Mouse (Mus musculus) brain, embryonic 18.5 days (tissue): Measurements from ENCODE around the gene P2rx7.
"Not testable (repeated sequence)": the region's sequence is repeated elsewhere in the genome, so short reads cannot be mapped to it uniquely, and the experiment has no call there.

ENCODE experiments used
- DNase-seq: peaks from one replicate; pipeline ENCODE4 v3.0.0-alpha.2; 2012; ENCODE audit warnings: low read depth, low spot score

The P2rx7 gene

DNA sequence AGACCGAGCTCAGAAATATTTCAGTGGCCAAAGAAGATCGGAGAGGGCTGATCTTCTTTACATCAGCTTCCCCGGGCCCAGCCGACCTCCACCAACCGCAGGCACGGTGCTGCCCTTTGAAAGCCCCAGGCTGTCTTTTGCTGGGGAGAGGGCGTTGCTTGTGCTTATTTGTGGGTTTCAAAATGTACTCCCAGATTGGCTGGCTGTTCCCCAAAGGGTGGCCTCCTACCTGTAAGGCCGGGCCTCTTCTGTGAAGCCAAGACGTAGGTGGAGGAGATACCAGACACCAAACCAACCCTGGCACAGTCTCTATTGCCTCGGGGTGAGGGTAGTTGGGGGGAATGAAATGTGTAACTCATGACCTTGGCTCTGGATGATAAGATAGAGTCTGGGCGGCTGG is 2.3 kb downstream of the P2rx7 start:
- DNase-seq, result no peak

DNA sequence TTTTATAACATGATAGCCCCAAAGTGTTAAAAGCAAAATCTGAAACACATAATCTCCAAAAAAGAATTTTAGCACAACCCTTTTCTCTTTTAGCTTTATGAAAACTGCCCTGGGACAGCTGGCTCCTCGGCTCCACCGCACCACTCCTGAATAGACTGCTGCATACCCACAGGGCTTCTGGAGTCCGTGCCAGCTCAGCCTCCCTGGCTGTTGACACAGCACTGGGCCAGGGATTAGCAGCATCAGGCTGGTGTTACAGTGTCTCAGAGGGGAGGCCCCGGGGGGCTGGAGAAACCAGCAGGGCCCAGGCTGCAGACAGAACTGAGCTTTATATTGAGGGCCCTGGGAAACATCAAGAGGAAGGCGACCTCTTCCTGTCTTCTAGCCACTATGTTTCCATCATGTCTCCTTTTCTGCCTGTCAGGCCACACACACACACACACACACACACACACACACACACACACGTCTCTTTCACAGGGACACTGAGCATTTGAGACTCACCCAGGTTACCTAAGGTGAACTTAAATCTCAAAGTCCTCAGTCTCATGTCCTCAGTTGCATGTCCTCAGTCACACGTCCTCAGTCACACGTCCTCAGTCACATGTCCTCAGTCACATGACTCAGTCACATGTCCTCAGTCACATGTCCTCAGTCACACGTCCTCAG is 3.7 kb downstream of the P2rx7 start:
- DNase-seq, result no peak

DNA sequence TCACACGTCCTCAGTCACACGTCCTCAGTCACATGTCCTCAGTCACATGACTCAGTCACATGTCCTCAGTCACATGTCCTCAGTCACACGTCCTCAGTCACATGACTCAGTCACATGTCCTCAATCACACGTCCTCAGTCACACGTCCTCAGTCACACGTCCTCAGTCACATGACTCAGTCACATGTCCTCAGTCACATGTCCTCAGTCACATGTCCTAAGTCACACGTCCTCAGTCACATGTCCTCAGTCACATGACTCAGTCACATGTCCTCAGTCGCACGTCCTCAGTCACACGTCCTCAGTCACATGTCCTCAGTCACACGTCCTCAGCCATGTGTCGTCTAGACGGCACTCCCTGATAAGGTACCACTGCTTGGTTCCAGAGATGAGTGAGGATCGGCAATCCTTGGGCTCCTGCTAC is 4.3 kb downstream of the P2rx7 start:
- not testable (repeated sequence) for DNase-seq

DNA sequence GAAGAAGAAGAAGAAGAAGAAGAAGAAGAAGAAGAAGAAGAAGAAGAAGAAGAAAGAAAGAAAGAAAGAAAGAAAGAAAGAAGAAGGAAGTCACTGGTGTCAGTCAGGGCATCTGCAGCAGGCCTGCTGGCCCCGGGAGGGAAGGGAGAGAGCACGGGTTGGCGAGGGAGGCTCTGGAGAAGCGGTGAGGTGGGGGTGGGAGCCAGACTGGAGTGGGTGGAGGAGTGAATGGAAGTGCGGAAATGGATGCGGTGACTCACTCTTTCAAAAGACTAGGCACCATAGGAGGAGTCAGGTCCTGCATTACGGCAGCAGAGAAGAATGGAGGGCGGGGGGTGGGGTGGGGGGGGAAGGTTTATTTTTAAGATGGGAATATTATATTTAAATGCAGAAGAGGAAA is 5.6 kb downstream of the P2rx7 start:
- no peak for DNase-seq

DNA sequence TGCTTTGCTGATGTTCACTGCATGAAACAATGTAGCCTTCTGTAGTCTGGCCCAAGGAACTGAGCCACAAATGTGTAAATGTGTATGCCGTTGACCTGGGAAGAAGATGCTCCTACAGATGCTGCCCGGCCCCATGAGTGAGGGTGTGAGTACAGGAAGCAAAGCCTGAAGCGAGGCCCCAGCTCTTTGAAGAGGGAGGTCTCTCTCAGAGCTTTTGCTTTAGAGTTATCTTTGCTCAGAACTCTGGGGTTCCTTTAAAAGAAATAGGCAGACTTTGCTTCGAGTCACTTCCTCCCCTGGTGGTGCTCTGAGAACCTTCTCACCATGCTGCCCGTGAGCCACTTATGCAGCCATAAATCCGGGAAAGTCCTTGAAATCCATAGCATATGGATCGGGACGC is 6.4 kb downstream of the P2rx7 start:
- DNase-seq, result no peak

DNA sequence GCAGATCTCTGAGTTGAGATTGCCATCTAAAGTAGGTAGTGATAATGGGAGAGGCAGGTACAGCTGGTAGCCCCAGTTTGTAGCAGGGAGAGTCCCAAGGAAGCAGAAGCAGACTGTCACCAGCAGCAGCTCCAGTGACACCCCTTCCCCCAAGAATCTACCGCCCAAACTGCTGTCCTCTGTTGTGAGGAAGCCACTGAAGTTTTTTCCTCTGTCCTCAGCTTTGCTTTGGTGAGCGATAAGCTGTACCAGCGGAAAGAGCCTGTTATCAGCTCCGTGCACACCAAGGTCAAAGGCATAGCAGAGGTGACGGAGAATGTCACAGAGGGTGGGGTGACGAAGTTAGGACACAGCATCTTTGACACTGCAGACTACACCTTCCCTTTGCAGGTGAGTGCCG is 8.8 kb downstream of the P2rx7 start:
- no peak for DNase-seq

DNA sequence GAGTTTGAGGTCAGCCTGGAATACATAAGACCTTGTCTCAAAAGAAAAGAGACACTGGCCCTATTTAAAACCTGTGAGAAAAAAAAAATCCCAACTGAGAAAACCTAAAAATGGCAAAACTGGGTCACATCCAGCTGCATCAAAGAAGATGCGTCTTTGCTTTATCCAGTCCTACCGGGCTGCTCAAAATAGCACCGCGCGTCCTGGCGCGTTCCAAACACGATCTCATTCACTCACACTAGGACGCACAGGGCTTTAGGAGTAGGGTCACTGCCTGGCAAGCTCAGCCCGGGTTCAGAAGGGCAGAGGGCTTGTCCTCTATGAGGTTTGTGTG is 9.4 kb downstream of the P2rx7 start:
- no peak for DNase-seq

DNA sequence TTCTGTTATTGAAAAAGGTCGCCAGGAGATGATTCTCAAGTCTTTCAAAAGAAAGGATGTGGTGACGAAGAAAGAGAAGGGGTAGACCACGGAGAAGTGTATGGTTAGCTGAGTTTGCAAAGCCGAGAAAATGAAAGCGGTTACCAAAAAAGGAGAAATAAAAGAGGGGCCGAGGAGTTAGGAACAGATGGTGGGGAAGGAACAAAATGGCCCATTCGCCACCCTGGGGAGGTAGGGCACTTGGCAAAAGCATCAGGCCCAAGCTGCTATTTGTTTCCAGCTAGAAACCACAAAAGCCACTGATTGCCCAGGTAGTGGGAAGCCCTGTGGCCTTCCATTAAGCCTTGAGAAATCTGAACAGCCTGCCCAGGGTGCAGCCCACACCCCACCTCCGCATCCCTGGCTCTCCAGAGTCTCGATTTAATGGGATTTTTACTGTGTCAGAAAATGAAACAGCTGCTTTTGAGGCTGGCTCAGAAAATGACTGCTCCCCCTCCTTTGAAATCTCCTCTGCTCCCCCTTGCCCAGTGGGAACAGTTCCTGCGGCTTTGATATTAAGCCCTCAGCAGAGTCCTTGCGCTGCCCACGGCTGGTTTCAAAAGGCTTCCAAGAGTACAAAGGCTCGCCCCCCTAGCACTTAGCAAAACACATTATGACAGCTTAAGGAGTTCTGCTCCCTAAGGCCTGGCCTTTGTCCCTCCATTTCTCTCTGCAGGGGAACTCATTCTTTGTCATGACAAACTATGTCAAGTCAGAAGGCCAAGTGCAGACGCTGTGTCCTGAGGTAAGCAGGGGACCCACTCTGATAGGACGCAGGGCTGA is 9.9 kb downstream of the P2rx7 start:
- peak; percentile 40 for DNase-seq

DNA sequence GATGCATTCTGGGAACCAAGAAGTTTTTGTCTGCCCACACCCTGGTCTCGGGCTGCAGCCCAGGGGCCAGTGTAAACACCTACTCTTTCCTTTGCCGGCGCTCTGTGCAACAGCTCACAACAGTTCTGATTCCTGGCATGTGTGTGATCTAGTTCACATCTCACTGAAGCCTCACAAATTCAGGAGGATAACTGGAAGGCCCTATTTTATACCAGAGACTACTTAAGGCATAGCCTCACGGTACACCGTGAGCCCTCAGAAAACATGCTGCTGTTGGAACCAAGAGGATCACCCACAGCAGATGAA is 10.5 kb downstream of the P2rx7 start:
- DNase-seq, result no peak

DNA sequence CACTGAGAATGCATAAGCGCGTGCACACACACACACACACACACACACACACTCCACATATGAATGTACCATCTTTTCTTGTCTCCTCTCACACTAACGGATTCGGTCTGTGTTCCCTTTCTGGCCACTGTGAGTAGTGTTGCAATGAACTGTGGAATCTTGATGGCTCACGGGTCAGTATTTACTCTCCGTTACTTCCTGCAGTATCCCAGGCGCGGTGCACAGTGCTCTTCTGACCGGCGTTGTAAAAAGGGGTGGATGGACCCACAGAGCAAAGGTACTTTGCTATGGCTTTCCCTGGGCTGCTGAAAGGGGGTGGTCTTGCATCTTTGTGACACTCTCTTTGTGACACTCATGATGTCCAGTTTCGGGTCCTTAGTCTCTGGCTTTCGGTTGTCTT is 13.1 kb downstream of the P2rx7 start:
- DNase-seq, result no peak

DNA sequence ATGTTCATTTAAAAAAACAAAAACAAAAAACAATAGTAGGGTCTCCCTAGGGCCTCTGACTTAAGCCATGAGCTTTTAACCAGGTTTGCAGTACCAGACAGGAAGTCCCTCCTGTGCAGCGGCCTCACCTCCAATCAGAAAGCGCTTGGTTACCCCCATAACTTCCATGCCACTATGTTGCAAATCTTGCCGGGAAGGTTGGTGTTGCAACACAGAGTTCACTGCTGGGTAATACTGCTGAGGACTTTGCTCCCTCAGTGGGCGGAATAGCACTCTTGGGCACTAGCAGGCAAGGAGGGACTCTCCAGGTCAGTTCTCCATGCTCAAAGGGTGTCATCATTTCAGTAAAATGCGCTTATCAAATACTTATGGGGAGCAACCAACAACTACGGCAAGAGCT is 18.8 kb downstream of the P2rx7 start:
- no peak for DNase-seq

DNA sequence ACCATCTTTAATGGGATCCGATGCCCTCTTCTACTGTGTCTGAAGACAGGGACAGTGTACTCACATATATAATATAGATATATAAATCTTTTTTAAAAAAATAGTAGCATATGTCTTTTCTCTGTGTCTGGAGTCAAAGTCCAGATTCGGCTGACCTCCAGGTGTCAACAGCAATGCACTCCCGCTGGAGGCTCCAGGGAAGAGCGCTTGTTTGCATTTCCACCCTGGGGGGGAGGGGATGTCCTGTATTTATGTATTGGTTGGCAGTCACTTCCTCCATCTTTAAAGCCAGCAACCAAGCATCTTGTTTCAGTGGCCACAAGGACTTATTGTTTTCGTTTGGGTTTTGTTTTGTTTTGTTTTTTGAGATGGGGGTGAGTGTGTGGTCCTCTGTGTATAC is 21.3 kb downstream of the P2rx7 start:
- DNase-seq, result no peak

DNA sequence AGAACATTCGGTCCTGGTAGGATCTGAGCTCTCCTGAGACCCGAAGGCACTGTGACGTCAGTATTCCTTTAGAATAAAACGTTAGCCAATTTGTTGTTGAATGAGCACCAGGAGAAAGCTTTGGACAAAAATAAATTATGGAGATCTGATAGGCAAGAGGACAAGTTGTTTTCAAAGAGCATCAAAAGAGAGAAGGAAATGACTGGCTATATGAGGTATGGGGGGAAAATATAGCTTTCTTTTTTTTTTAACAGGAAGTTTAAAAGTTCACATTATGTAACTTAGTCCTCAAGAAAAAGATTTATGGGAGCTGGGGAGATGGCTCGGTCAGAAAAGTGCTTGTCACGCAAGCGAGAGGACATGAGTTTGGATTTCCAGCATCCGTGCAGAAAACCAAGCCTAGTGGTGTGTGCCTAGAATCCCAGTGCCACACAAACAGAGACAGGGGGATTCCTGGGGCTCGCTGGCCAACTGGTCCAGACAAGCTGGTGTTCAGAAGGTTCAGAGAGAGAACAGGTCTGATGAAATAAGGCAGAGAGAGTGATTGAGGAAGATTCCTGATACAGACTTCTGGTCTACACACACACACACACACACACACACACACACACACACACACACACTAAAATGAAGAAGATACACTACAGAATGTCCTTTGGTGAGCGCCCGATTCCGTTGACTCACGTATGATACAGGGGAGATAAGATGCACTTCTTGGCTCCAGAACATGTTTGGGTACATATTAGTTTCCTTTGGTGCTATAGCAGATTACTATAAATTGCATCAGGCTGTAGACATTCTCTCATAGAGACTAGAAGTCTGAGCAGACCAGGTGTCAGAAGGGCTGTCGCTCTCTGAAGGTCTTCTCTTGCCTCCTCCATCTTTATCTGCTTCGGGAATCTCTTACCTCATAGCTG is 25.5 kb downstream of the P2rx7 start:
- DNase-seq, result no peak

DNA sequence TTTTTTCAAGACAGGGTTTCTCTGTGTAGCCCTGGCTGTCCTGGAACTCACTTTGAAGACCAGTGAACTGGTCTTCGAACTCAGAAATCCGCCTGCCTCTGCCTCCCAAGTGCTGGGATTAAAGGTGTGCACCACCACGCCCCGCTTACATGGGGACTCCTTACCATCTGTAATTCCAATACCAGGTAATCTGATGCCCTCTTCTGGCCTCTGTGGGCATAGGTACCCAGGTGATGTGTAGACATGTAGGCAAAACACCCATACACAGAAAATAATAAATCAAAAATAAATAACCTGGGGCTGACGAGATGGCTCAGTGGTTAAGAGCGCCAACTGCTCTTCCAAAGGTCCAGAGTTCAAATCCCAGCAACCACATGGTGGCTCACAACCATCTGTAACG is 27.9 kb downstream of the P2rx7 start:
- DNase-seq, result not testable (repeated sequence)

DNA sequence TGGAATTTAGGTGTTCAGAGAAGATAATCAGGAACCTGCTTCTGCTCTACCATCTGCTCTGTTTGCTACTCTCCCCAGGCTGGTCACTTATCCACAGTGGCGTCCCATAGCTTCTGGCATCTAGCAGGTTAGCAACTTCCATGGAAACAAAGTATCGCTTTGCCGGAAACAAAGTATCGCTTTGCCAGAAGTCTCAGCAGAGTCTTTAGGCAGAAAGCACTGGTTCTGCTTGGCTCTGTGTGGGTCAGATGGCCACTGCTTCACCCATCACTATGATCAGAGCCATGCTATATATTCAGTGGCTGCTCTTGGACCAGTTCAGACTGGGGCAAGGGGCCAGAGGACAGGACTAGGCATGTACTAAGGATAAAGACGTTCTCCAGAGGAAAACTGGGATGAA is 28.6 kb downstream of the P2rx7 start:
- no peak for DNase-seq

DNA sequence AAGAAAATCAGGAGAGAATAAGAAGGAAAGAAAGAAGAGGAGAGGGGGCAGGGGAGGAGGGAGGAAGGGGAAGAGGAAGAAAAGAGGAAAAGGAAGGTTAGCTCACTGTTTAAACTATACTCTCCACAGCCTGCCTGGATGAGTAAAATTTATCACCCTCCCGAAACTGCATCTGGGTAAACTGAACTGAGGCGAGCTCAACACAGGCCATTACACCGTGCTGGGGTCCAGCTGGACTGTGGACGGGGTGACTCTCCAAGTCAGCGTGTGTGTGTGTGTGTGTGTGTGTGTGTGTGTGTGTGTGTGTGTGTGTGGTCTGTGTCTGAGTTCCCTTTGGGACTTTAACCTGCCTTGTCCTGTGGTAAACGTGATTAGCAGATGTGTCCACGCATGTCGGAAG is 32.3 kb downstream of the P2rx7 start:
- DNase-seq, result no peak

DNA sequence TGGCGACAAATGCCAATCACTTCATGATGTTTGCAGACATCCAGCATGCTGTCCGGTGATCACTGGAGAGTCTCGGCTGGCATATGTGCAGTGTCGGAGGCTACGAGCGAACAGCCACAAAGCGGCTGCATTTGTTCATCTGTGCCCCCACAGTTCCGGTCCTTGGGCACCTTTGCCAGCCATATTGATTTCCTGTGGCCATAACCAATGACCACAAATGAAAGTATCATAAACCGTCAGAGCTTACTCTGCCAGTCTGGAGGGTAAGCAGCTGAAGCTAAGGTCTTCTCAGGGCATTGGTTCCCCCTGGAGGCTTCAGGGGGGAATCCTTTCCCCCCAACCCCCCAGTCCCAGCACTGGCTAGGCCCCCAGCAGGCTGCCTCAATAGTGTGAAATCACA is 34.3 kb downstream of the P2rx7 start:
- DNase-seq, result no peak

DNA sequence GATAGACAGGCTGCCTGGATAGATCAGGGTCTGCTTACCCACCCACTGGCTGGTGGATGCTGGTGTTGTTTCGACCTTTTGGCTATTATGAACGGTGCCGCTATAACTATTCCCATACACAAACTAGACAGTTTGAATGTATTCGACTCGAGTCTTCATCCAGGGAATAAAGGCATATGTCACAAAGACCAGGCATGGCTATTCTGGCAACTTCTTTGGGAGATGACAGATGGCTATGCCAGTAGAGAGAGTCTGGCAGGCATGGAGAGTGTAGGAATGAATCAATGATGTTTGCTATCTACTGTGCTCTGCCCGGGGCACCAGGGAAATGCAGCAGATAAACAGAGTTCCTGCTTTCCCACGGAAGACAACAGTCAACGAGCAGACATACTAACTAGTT is 36.2 kb downstream of the P2rx7 start:
- DNase-seq, result no peak

DNA sequence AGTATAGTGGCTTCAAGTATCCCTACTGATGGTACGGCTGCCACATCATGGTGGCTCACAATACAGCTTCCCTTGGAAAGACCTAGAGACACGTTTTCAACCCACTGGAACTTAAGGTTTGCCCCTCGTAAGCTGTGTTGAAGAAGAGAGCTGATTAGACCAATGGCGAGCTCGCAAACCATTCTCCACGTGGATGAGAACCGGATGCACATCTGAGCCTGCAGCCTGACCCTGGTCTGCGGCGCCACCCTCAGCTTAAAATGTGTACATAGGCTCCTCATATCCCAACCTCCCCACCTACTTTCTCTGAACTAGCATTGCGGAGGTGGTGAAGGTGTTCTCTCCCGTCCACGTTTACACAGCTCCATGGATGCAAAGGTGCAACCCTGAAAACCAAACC is 37.6 kb downstream of the P2rx7 start:
- DNase-seq, result no peak

DNA sequence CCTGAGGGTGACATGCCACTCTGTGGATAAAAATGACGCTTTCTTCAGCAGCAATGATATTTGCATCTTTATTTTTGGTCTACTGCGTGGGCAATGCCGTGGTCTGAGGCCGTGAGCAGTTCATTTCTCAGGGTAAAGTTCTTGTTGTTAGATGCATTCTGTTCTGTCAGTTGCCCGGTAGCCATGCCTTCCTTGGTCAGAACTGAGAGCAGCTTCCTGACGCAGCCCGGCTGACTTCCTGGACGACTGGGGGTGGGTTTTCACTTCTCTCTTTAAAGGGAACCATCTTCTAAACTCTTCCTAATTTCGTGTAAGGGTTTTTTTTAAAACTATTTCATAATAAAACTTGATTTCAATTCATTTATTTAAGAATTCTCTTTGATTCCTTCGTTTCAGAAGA is 40.2 kb downstream of the P2rx7 start:
- no peak for DNase-seq

DNA sequence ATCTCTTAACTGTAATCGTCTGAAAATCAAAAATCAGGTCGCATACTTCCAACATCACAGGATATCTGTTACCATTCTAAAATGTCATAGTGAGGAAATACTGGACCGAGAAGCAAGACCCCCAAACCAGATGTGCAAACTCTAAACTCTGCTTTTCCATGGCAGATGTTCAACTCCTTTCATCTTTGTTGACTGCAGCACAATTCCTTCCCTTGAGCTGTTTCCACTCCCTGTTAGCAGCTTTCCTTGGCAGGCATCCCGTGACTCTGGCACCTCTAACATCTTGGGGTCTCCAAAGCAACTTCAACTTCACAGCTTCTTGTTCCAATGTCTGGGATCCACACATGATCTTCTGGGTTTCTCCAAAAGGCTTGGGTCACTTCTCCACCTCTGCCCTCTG is 43.7 kb downstream of the P2rx7 start:
- no peak for DNase-seq

DNA sequence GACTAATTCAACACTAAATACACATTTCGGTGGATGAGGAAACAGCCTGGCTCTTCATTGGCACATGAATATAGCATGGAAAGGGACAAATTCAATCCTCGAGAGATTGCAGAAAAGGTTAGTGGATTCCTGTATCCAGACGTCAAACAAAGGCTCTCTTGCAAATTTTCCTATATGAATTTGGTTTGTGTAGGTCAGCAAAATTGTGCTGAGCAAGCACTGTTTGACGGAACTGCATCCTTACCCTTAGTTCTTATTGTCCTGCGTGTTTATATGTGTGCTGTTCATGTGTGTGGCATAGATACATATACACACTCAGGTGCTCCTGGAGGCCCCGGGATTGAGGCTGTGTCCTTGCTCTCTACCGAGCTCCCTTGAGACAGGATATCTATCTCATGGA is 45.4 kb downstream of the P2rx7 start:
- no peak for DNase-seq

DNA sequence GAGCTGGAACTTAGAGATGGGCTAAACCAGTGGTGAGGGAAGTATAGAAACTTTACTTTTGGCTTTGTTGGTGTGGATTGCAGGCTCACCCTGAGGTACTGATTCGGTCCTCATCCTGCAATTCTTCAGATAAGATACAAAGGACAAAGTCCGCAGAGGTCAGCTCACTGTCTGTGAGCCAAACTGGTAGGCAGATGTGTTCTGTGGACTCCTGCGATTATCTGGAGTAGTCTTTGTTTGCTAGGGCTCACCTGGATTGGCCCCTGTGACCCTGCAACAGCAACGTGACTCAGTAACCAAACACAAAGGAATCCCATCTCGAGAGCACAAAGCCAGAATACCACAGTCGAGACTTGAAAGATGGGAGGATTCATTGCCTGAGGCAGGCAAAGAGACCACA is 46.8 kb downstream of the P2rx7 start:
- DNase-seq, result no peak
